Mouse (Mus musculus) stomach, embryonic 15.5 days (tissue): Measurements from ENCODE around the gene Nrp1. TPM values are rescaled to one million over a fixed set of nuclear protein-coding genes. Genes with fewer than 3 reads are reported as not detected.

ENCODE experiments used
- ATAC-seq: fragments of 200-750 bp; cut with Nextera tagmentation; 2 replicates; pipeline ENCODE4 v1.8.0; 2017; ENCODE audit warnings: low read depth, moderate number of reproducible peaks, moderate TSS enrichment; ENCODE audit not compliant: insufficient read depth, low FRiP score
- H3K27ac ChIP-seq: fragments of 300-500 bp; sonication (generic); 2 replicates; pipeline ENCODE4 v1.5.1; 2015; ENCODE audit warnings: mild to moderate bottlenecking, inconsistent platforms
- H3K27me3 ChIP-seq: fragments of 300-500 bp; sonication (generic); replicated peaks from 2 replicates; pipeline ENCODE4 v1.6.1; 2015; ENCODE audit warnings: inconsistent platforms
- H3K36me3 ChIP-seq: fragments of 300-500 bp; sonication (generic); 2 replicates; pipeline ENCODE4 v1.6.1; 2015; ENCODE audit warnings: inconsistent platforms
- H3K4me1 ChIP-seq: fragments of 300-500 bp; sonication (generic); 2 replicates; pipeline ENCODE4 v1.6.1; 2015; ENCODE audit warnings: inconsistent platforms
- H3K4me2 ChIP-seq: fragments of 300-500 bp; sonication (generic); 2 replicates; pipeline ENCODE4 v1.6.1; 2015; ENCODE audit warnings: mild to moderate bottlenecking, inconsistent platforms
- H3K4me3 ChIP-seq: fragments of 300-500 bp; sonication (generic); replicated peaks from 2 replicates; pipeline ENCODE4 v1.5.1; 2015; ENCODE audit warnings: inconsistent platforms
- H3K9ac ChIP-seq: fragments of 300-500 bp; sonication (generic); 2 replicates; pipeline ENCODE4 v1.6.1; 2015; ENCODE audit warnings: inconsistent platforms
- H3K9me3 ChIP-seq: fragments of 300-500 bp; sonication (generic); 2 replicates; pipeline ENCODE4 v1.6.1; 2016; ENCODE audit warnings: inconsistent platforms
- WGBS: fragments of 180-500 bp; shearing (Covaris S2); methylation state at CpG from one replicate; pipeline ENCODE4 v1.1.7; 2015; 5-methylcytosine and 5-hydroxymethylcytosine counted together
- polyA plus RNA-seq: library from polyadenylated mRNA; unstranded; fragments of >200 nt; fragmentation: Nextera tagmentation; extraction: Ambion mirVana; gene quantifications from 2 replicates; pipeline ENCODE4 v1.2.1, GENCODE M21; 2015

Gene Nrp1
- polyA plus RNA-seq, 1 experiment from 2014 or later, result 62.7 TPM

DNA sequence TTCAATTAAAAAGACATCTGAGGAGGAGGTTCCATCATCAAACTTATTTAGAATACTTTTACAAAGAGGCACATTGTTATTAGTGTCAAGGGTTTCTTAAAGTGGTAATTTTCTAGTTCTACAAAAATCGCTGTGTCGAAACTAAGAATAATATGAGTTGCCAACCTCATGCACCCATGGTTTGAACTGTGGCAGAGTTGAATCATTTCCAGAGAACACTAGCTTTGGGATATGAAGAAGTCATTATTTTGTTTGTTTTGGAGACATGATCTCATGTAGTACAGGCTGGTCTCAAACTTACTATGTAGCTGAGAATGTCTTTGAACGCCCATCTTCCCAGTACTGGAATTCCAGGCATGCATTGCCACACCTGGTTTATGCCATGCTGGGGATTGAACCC is 68.7 kb downstream of the Nrp1 start:
- ATAC-seq, result no peak
- H3K4me3 ChIP-seq, result no peak overlapping the region
- H3K36me3 ChIP-seq, result no peaks in the 10 kb centered on the region
- WGBS, result 87% methylated on average over 3 of the region's 3 CpGs
- no peaks in the 10 kb centered on the region for H3K27me3 ChIP-seq
- no peaks in the 10 kb centered on the region for H3K4me1 ChIP-seq
- no peak overlapping the region for H3K27ac ChIP-seq
- no peak overlapping the region for H3K4me2 ChIP-seq
- H3K9me3 ChIP-seq, result no peaks in the 10 kb centered on the region
- H3K9ac ChIP-seq, result no peak overlapping the region

DNA sequence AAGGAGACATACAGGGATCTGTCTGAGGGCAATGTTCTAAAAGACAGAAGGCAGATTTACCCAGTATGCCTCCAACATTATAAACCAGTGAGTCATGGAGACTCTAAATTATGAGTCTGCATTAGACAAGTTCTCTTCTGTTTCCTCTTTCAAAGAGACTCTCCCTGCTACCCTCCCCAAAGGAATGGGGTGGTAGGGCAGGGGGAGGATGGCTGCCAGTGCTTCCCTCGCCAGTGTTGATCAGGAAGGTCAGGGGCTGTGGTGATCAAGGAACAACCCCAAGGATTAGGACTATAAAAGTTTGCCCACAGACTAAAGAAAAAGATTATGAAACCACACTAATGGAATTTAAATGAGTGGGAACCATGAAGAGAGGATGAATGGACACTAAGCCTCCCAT is 70.6 kb downstream of the Nrp1 start:
- Histone ChIP-seq H3K4me1 (no peaks in the 10 kb centered on the region), H3K9ac (no peak overlapping the region), H3K9me3 (no peaks in the 10 kb centered on the region), H3K4me3 (no peak overlapping the region), H3K27ac (no peak overlapping the region), H3K4me2 (no peak overlapping the region), H3K36me3 (peaks cover 8% of the 10 kb centered on the region; the same call in 1 of the 2 replicates), H3K27me3 (no peaks in the 10 kb centered on the region)
- ATAC-seq, result no peak
- WGBS, result 70% methylated on average over 1 of the region's 1 CpGs

DNA sequence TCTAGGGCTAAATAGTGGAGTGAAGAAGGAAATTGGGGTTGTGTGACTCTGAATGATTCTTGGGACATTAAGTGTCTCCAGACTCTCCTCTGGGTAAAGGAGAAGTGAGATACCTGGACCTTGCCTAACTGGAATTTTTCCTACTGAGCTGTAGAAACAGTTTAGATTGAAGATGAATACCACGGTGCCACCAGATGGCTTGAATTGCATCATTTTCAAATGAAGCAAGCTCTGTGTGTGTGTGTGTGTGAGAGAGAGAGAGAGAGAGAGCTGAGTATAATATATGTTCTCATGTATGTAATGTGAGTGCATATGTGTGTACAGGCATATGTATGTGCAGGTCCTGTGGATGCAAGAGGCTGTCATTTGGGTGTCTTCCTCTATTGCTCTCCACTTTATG is 72.7 kb downstream of the Nrp1 start:
- no peak for ATAC-seq
- no peak overlapping the region for H3K9ac ChIP-seq
- no peak overlapping the region for H3K27ac ChIP-seq
- no peak overlapping the region for H3K4me3 ChIP-seq
- H3K36me3 ChIP-seq, result peaks cover 11% of the 10 kb centered on the region; the same call in 1 of the 2 replicates
- H3K4me2 ChIP-seq, result no peak overlapping the region
- 76% methylated on average over 1 of the region's 1 CpGs for WGBS
- no peaks in the 10 kb centered on the region for H3K4me1 ChIP-seq
- H3K27me3 ChIP-seq, result no peaks in the 10 kb centered on the region
- H3K9me3 ChIP-seq, result no peaks in the 10 kb centered on the region

DNA sequence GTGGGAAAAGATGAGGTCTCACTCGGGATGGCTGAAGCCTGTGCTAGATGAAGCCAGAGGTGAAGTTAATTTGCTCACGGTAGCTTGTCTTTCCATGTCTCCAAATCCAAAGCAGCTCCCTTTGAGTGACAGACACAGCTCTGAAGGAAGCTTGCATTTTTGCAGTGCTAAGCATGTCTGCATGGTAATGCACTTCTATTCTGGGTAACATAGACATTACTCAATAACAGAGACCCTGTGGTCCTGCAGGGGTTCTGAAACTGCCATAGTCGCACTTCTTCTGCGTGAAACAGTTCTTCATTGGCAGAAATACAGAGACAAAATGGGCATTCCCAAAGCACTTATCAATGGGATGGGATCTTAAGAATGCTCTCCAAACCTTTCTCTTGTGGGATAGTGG is 77.3 kb downstream of the Nrp1 start:
- no peaks in the 10 kb centered on the region for H3K27me3 ChIP-seq
- H3K4me1 ChIP-seq, result no peaks in the 10 kb centered on the region
- H3K9ac ChIP-seq, result no peak overlapping the region
- peaks cover 12% of the 10 kb centered on the region; the same call in 1 of the 2 replicates for H3K36me3 ChIP-seq
- no peak overlapping the region for H3K27ac ChIP-seq
- 64% methylated on average over 4 of the region's 4 CpGs for WGBS
- no peak overlapping the region for H3K4me2 ChIP-seq
- ATAC-seq, result no peak
- no peaks in the 10 kb centered on the region for H3K9me3 ChIP-seq
- H3K4me3 ChIP-seq, result no peak overlapping the region

DNA sequence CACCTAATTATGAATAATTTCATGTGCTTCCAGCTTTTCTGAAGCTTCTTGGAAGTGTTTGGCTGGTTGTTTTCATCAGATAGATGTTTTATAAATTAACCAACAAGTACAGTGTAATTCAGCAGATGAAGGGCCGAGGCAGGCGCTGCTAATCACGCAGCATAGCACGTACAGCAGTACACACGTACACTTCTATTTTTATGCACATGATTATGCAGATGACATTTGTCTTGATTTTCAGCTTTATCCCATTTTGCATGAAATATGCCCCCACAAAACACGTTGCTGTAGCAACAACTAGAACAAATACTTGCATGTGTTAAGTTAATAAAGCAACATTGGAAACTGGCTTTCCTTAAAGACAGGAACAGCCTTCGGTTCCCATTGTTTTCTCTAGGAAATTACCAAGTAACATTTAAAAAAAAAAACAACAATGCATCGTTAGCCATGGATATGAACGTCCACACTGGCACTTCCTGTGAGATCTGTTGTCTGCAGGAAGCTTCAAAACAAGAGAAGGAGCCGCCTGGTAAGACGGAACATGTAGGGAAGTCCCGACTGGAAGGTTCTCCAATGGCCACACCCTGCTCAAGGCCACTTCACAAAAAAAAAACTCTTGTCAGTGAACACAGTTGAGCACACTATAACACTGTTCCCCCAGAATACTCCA is 78.9 kb downstream of the Nrp1 start:
- H3K27ac ChIP-seq, result no peak overlapping the region
- H3K4me2 ChIP-seq, result no peak overlapping the region
- H3K27me3 ChIP-seq, result no peaks in the 10 kb centered on the region
- H3K4me3 ChIP-seq, result no peak overlapping the region
- no peak overlapping the region for H3K9ac ChIP-seq
- peaks cover 12% of the 10 kb centered on the region; the same call in 1 of the 2 replicates for H3K36me3 ChIP-seq
- H3K4me1 ChIP-seq, result no peaks in the 10 kb centered on the region
- ATAC-seq, result no peak
- WGBS, result 80% methylated on average over 12 of the region's 12 CpGs
- no peaks in the 10 kb centered on the region for H3K9me3 ChIP-seq

DNA sequence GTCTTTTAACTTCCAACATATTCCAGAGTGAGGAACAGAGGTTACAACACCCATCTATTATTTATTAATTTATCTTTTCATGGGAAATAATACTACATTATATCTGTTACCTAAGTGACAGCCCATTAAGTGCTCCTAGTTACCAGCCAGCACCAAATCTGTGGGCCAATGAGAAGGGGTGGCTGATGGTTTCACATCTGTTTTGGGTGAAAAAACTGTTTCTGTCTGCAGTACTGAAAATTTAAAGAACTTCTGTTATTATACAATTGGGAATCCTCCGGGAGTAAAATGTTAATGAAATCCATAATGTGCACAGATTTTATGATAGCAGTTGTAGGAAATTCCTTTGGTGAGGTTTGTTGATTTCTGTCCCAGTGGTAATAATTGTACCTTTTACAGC is 83.0 kb downstream of the Nrp1 start:
- no peaks in the 10 kb centered on the region for H3K9me3 ChIP-seq
- no peak overlapping the region for H3K27ac ChIP-seq
- H3K9ac ChIP-seq, result no peak overlapping the region
- H3K4me3 ChIP-seq, result no peak overlapping the region
- no peak for ATAC-seq
- no peaks in the 10 kb centered on the region for H3K27me3 ChIP-seq
- H3K4me1 ChIP-seq, result no peaks in the 10 kb centered on the region
- no peak overlapping the region for H3K4me2 ChIP-seq
- 70% methylated on average over 1 of the region's 1 CpGs for WGBS
- no peaks in the 10 kb centered on the region for H3K36me3 ChIP-seq

DNA sequence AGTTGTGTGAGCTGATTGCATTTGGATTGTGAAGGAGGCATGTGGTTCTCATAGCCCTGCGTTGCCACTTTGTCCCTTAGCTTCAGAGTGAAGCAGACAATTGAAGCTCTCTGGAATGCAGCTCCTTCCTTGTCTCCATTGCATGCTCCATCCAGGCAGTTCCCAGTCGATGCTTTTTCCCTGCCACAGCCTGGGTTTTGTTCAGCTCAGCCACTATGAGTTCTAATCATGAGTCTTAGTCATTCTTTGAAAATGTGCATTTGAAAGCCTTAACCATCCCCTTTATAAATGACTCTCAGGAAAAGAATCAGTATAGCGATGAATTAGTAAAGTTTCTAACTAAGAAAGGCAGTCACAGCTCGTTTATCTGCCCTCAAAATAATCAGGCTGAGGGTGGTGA is 87.2 kb downstream of the Nrp1 start:
- Histone ChIP-seq H3K4me3 (no peak overlapping the region), H3K9ac (no peak overlapping the region), H3K36me3 (peaks cover 4% of the 10 kb centered on the region; the same call in 1 of the 2 replicates), H3K4me2 (no peak overlapping the region), H3K27me3 (no peaks in the 10 kb centered on the region), H3K4me1 (no peaks in the 10 kb centered on the region), H3K27ac (no peak overlapping the region), H3K9me3 (no peaks in the 10 kb centered on the region)
- ATAC-seq, result no peak
- 50% methylated on average over 4 of the region's 4 CpGs for WGBS

DNA sequence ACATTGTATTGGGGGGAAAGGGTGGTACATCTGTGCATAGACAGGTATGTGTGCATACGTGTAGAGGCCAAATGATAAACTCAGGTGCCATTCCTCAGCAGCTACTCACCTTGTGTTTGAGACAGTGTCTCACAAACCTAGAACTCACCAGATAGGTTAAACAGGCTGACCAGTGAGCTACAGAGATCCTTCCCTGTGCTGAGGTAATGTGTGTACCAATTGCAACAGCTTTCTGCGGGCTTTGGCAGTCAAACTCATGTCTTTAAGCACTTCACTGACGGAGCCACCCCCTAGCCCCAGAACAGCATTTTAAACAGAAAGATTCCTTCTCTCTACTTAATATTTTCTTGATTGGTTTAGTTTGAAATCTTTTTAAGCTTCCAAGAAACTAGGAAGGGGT is 88.2 kb downstream of the Nrp1 start:
- WGBS, result 84% methylated on average over 3 of the region's 3 CpGs
- Histone ChIP-seq H3K36me3 (peaks cover 4% of the 10 kb centered on the region; the same call in 1 of the 2 replicates), H3K9me3 (no peaks in the 10 kb centered on the region), H3K9ac (no peak overlapping the region), H3K4me2 (no peak overlapping the region), H3K27me3 (no peaks in the 10 kb centered on the region), H3K4me3 (no peak overlapping the region), H3K27ac (no peak overlapping the region), H3K4me1 (no peaks in the 10 kb centered on the region)
- no peak; the same call in 1 of the 2 replicates for ATAC-seq

DNA sequence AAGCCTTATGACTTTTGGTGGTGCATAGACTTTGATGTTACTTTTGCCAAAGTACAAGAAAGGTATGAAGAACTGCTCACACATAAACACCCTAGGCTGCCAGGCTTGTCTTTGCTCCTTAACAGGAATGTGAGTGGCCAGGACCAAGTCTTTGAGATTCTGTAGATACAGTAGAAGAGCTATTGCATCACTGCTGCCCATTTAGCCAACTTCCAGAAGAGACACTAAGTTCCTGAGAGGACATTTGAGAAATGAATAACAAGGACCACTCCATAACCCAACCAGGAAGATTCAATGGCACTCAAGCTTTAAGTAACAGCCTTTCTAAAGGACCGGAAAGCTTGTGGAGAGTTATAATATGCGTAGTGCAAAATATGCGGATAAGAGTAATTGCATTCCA is 88.9 kb downstream of the Nrp1 start:
- 96% methylated on average over 3 of the region's 3 CpGs for WGBS
- Histone ChIP-seq H3K9ac (no peak overlapping the region), H3K27ac (no peak overlapping the region), H3K27me3 (no peaks in the 10 kb centered on the region), H3K36me3 (peaks cover 4% of the 10 kb centered on the region; the same call in 1 of the 2 replicates), H3K4me2 (no peak overlapping the region), H3K4me3 (no peak overlapping the region), H3K4me1 (no peaks in the 10 kb centered on the region), H3K9me3 (no peaks in the 10 kb centered on the region)
- ATAC-seq, result no peak

DNA sequence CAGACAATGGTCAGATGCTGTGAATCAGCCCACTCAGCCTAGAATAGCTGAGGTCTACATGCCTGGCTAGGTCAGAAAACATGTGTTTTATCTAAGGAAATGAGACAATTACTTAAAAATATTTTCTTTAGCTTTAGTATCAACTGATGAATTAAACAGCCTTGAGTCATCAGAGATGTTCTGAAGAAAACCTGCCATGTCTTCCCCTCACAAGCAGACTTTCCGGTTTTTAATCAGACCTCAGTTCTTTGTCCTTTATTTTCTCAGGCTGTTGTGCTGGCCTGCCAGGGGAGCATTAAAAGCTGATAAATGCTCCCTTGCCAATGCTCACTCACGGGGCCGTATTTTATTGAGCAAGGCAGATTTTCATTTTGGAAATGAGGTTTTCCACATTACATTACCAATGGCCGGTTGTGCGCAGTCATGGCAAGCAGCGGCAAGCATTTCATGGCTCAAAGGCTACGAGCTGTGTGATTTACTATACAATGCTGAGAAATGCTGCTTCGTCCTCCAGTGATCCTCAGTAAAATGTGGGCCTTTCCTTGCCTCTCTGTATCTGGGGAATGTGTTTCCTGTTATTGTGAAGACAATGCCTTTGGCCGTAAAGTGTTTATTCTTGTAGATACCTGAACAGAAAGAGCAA is 92.1 kb downstream of the Nrp1 start:
- Histone ChIP-seq H3K9ac (no peak overlapping the region), H3K4me3 (no peak overlapping the region), H3K4me1 (no peaks in the 10 kb centered on the region), H3K27ac (peak overlapping the region; percentile 23; the same call in 1 of the 2 replicates), H3K36me3 (peaks cover 4% of the 10 kb centered on the region; the same call in 1 of the 2 replicates), H3K4me2 (no peak overlapping the region), H3K27me3 (no peaks in the 10 kb centered on the region), H3K9me3 (no peaks in the 10 kb centered on the region)
- no peak for ATAC-seq
- WGBS, result 63% methylated on average over 9 of the region's 9 CpGs

DNA sequence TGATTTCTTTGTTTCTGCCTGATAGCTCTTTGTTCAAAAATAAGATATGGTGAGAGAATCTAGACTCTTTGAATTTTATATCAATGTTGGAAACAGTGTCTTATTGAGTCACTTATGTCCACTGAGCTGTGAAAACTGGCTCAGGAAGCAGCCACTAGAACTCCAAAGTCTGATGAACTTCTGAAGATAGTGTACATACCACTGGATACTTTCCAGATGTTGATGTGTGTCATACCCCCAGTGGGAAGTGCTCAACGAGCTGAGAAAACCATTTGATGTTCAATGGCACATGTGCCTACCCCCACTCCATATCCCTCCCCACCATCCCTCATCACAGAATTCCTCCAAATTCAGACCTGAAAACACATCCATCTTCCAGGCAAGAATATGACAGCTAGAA is 92.7 kb downstream of the Nrp1 start:
- peak overlapping the region; percentile 23; the same call in 1 of the 2 replicates for H3K27ac ChIP-seq
- 30% methylated on average over 1 of the region's 1 CpGs for WGBS

DNA sequence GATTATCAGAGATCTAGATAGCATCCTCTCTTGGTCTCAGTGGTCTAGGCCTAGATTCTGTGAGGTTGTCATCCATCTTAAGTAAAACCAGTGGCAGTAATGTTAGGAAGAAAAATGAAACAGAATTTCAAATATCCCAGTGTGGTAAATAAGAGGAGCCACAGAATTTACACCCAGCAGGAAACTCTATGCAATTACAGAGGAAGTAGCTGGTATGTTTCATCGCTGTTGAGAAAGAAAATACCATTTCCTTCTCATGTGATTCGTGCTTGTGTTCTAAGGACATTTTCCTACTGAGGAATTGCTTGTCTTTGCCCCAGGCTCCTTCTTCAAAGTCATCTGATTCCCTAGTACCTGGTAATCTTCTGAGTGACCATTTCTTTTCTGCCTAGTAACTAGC is 95.1 kb downstream of the Nrp1 start:
- Histone ChIP-seq H3K9ac (no peak overlapping the region), H3K9me3 (no peaks in the 10 kb centered on the region), H3K36me3 (no peaks in the 10 kb centered on the region), H3K4me3 (no peak overlapping the region), H3K4me2 (no peak overlapping the region), H3K27me3 (no peaks in the 10 kb centered on the region), H3K27ac (no peak overlapping the region), H3K4me1 (no peaks in the 10 kb centered on the region)
- no peak for ATAC-seq
- 62% methylated on average over 2 of the region's 2 CpGs for WGBS

More for the DNA sequence above, 92.7 kb downstream of the Nrp1 start:
- Histone ChIP-seq H3K4me1 (no peaks in the 10 kb centered on the region), H3K9ac (no peak overlapping the region), H3K36me3 (peaks cover 4% of the 10 kb centered on the region; the same call in 1 of the 2 replicates), H3K4me2 (no peak overlapping the region), H3K9me3 (no peaks in the 10 kb centered on the region), H3K27me3 (no peaks in the 10 kb centered on the region), H3K4me3 (no peak overlapping the region)
- no peak for ATAC-seq
